Mouse (Mus musculus) thymus, postnatal 0 days (tissue): ENCODE measurements around the gene Fes. TPM values are rescaled to one million over a fixed set of nuclear protein-coding genes. Genes with fewer than 3 reads are reported as not detected.
A peak's percentile ranks its signal among the peaks of the same experiment; 100 is the strongest.

Source experiments
- DNase-seq: peaks from one replicate; pipeline ENCODE4 v3.0.0-alpha.2; 2015; ENCODE audit warnings: low spot score
- polyA plus RNA-seq: library from polyadenylated mRNA; unstranded; fragments of >200 nt; fragmentation: Nextera tagmentation; extraction: Ambion mirVana; gene quantifications from 2 replicates; pipeline ENCODE4 v1.2.1, GENCODE M21; 2015

The Fes gene
- polyA plus RNA-seq, 1 experiment from 2014 or later: 7.3 TPM

DNA sequence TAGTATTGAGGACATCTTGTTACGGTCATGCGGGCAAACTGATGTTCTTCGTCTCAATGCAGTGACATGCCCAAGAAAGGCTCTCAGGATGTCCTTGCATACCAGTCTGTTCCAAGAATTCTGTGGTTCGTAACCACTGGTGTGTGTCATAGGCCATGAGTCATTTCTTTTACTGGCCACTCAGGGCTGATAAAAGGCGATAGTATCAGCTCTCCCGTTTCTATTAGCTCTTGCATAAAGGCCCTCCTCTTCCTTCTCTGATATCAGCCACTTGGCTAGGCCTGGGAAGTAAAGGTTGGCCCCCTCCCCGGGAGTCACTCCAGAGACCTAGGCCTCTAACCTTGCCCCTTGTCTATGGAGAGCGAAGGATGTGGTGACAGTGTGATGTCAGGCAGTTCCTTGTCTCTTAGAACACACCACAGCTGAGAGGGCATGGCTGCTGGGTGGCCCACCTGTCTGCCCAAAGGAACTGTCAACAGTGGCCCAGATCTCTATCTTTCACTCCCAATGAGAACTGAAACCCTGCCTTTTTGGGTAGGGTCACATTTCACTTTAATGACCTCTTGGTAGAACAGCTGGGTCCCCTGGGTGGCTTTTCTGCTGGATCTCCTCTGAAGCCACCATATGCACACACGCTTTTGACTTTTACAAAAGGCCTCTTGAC is 12.2 kb downstream of the Fes start:
- peak; percentile 72 for DNase-seq

DNA sequence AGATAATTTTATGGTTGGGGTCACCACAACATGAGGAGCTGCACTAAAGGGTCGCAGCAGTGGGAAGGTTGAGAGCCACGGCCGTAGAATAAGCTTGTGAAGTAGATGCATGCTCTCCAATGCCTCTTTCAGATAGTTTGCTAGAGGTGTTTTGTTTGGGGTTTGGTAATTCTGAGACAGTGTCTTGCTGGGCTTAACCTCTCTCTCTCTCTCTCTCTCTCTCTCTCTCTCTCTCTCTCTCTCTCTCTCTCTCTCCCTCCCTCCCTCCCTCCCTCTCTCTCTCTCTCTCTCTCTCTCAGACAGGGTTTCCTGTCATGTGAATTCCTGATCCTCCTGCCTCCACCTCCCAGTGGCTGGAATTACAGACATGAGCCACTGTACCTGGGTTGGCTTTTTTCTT is 13.0 kb downstream of the Fes start:
- DNase-seq: no peak

DNA sequence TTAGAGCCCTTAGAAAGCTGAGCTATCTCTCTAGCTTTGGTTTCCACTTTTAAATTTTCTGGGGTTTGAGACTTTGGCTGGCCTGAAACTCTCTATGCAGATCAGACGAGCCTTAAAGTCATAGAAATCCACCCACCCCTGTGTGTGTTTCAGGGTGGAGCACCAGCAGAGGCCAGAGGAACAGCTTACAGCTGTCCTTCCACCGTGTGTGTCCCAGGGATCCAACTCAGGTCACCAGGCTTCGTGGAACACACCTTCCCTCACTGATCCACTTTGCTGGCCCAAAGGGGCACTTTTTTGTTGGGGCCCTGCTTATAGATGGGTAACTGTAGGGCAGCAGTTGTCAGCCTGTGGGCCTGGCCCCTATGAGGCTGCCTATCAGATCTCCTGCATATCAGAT is 13.5 kb downstream of the Fes start:
- DNase-seq: no peak

DNA sequence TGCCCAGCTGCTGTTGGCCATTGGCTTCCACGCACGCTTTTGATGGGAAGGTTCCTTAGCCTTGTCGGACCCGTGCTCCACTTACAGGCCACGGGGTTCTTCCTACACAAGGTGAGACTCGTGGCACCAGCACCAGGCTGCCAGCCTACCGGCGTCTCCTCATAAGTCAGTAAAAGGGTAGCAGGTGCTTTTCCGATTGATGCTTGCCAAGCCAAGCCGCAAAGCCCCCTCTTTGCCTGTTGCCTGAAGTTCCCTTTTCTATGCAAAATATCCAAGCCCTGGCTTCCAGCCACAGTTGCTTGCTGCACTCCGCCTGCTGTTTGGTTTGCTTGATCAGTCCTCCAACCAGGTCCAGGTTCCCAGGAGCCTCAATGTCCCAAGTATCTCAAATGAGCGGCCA is 13.9 kb downstream of the Fes start:
- peak; percentile 54 for DNase-seq

DNA sequence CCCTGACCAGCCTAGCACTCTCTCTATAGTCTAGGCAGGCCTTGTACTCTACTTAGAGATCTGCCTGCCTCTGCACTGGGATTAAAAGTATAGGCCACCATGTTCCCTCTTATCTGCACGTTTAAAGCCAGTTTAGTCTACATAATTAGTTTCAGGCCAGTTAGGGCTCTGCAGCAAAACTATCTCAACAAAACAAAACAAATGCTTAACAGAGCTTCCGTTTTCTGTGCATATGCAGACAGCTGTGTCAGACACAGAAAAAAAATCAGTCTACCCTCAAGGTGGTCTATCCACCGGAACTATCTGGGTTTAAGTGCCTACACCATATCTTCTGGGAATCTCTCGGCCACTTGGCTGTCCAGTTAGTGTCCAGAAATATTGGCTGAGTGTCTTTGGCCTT is 14.4 kb downstream of the Fes start:
- DNase-seq: peak; percentile 37

DNA sequence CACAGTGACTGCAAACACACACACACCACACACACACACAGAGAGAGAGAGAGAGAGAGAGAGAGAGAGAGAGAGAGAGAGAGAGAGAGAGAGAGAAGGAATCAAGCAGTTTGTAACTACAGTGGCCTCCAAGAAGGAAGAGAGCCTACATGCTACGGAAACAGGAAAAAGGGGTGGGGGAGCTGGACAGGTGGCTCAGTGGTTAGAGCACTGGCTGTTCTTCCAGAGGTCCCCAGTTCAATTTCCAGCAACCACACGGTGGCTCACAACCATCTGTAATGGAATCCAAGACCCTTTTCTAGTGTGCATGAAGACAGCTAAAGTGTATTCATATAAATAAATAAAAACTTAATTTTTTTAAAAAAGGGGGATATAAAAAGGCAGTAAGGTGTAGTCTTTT is 15.1 kb downstream of the Fes start:
- no peak for DNase-seq

DNA sequence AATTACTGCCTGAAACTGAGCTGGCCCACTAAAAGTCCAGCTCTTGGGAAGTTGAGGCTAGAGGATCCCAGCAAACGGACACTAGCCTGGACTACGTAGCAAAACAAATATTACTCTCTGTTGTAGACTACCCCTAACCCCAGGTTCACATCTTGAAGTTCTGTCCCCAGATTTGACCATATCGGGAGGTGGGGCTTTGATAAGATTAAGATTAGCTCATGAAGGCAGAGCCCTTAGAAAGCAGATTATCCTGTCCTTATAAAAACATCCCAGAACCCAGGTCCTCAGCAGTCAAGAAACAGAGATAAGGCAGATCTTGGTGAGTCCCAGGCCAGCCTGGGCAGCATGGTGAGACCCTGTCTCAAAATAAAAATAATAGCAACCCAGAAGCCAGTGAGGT is 15.6 kb downstream of the Fes start:
- DNase-seq: no peak

DNA sequence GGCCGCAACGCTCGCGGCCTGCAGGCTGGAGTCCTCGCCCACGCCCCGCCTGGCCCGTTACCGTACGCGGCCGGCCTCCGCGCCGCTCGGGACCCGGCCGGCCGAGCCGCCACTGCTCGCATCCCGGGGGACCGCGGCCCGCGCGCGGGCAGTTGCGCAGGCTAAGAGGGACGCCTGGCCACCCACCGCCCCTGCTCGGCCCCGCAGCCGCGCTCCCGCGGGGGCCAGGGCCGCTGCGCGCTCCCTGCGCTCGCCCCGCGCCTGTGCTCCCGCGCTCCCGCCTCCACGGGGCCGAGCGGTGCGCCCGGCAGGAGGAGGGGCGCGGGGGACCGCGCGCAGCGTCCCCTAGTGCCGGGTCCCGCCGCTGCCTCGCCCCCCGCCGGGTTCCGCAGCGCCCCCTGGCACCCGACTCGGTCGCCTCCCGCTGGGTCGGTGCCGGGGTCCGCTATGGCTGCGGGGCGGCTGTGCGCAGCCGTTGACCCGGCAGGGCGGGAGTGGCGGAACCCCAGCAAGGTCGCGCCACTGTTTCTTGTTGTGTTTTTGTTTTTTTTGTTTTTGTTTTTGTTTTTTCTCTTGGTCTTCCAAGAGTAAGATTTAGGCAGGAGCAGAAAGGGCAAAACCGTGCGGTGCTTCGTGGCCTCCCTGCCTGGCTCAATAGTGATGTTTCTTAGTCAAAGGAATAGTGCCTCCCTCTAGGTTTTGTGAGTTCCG is 16.6 kb downstream of the Fes start, which contains the start of gene Man2a2:
Gene Man2a2 (minus strand): TSS at position 335 of the 711 bp plus-strand sequence.
- DNase-seq: peak; percentile 84

DNA sequence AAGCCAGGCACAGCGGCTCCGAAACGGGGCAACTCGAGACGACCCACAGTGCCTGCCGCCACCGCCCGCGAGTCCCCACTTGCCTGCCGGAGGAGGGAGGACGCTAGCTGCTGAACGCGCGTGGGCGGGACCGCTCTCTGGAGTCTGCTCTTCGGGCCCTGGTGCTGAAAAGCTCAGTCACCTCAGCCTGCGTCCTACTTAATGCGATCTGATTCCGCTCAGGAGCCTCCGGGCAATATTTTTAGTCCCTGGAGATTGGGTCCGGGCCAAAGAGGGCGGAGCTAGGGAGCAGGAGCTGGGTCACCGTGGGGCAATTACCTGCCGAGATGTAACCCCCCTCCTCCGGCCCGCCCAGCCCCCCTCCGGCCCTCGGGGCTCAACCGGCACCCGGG is 17.1 kb downstream of the Fes start:
- peak; percentile 80 for DNase-seq

DNA sequence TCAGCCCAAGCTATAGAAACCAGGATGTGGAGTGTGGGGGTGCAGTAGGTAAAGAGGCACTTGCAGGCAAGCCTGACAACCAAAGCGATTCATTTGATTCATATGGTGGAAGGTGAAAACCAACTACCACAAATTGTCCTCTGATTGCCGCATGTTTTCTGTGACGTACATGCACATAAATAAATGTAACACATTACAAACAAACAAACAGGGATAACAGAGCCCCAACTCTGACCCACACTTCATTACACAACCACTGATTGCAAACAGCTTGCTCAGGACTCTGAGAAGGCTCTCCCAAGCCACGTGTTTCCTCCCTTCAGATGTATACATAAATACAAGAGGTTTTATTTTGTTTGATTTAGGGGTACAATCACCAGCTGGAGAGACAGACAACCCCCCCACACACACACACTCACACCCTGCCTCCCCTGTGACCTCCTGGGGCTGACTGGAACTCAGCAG is 17.7 kb downstream of the Fes start:
- DNase-seq: peak; percentile 42

DNA sequence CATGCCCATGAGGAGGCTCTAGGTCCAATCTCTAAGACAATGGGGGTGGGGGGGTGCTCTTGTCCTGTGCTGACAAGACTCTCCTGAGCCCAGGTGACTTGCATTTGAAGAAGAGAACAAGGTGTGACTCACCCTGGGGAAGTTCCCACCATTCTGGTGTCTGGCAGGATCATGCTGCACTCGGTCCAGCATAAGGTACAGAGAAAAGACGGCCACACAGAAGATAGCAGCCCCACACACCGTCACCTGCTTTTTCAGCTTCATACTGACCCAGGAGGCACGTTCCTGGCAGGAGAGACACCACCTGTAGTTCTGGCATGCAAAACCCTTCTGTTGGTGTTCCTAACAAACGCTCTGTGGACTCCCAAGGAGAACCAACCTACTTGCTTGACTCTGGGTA is 18.3 kb downstream of the Fes start:
- DNase-seq: no peak

DNA sequence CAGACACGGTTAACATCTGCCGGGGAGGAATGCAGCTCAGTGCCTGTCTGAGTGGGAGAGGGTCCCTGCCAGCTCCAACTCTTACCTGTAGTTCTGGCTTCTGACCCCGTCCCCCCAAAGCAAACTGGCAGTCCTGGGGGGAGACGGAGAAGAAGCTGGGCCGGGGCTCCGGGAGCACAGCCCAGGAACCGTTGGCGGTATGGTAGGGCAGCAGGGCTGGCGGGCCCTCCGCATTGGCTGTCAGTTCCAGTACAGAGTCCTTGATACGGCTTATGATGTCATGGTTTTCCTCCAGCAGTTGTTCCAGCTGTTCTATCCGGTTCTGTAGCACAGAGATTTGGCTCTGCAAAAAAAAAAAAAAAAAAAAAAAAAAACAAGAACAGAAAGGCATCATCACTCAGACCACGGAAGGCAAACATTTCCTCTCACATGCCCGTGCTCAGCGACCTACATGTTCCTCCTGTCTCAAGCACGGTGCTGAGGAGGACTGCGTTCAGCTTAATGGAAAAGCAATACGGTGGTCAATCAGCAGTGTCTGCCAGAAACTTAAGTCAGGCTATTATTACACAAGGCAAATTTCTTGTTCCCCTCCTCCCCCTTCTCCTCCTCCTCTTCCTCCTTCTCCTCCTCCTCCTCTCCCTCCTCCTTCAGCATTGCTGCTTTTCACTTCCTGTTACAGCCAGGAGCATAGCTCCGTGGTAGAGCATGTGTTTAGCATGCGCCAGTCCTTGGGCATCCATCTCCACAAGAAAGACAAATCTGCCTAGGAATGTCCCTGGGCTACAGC is 18.9 kb downstream of the Fes start:
- DNase-seq: peak; percentile 61

DNA sequence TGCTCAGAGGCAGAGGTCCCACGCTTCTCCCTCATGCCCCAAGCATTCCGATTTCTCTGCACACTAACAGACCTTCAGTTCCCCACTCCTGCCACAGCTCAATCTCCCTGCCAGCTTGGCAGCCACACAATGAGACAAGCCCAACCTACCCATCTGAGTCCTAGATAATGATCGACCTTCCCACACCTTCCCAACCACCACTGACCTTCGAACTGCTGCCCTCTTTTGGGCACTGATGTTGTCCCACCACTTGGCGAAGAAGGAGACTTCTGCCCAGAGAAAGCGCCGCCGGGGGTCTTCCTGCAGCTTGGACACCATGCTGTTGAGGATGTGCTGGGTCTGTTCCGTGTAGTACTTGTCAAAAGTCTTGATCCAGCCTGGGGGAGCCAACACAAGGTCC is 19.7 kb downstream of the Fes start:
- no peak for DNase-seq

DNA sequence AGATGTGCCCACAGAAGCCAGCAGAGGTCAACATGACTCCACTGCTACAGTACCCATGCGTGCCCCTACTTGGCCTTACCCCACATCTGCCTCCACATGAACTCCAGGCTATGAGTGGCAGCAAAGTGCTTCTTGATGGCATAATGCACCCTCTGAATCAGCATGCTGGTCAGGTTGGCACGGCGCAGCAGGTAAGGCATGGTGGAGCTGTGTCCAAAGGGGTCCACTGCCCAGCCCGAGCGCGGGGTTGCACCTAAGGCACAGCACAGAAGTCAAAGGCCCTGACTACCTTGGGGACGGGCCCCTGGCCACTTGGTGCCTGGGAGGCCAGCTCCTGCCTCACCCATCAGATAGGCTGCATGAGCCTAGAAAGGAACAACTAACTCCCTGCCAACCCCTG is 20.5 kb downstream of the Fes start:
- no peak for DNase-seq

DNA sequence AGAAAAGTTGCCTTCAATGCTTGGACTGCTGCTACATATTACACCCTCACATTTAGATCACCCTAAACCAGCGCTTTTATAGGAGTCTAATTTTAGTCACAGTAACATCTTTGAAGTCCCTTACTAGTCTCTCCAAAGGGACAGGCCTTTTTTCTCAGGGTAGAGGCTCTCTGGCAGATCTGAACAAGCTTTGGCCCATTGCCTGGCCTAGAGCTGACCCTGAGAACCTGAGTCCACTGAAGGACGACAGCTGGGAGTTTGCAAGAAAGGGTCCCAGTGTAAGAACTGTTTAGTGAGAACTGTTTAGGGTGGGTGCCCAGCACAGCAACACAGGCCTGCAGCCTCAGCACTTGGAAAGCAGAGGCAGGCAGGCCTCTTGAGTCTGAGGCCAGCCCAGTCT is 22.0 kb downstream of the Fes start:
- DNase-seq: no peak

DNA sequence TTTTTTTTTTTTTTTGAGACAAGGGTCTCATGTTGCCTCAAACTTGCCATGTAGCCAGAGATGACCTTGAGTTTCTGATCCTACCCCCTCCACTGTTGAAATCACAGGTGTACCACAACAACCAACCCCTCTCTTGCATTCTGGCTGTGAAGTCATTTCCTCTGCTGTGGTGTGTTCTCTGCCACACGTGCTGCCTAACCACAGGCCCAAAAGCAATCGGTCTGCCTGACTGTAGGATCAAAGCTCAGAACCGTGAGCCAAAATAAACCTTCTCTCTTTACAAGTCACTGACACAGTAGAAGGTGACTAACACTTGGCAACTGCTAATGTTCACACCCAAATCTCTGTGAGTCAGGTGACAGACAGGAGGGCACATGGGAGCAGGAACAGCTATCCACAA is 27.3 kb downstream of the Fes start:
- no peak for DNase-seq

DNA sequence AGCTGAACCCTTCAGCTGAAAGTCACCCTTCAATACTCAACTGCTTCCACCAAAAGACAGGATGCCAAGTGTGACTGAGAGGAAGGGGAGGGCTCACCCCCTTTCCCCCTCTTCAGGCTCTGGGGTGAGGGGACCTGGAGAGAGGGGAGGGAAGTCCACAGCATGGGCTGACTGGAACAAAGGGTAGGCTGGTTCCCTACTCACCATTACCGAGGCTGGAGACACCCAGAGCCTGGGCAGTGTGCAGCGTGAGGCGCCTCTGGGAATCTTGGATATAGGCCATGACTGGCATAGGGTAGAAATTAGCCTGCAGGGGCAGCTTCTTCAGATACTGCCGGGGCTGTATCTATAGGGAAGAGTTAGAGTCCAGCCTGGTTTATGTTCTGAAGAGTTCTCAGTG is 29.7 kb downstream of the Fes start:
- DNase-seq: no peak

DNA sequence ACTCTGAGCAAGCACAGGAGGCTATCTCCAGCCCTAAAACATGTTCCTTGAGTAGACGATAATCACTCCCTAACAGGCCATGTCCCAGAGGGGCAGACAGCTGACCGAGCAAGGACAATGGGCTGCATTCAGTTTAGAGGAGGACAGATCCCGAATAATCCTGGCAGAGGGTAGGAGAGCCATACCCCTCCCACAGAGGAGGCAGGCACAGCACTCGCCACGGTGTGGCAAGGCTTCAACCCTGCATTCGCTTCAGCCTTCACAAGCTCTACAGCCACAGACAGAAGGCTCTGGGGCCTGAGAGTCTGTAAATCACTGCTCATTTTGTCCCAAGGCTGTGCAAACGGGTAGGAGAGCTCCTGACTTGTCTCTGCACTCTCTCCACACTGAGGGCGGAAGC is 30.6 kb downstream of the Fes start:
- no peak for DNase-seq

DNA sequence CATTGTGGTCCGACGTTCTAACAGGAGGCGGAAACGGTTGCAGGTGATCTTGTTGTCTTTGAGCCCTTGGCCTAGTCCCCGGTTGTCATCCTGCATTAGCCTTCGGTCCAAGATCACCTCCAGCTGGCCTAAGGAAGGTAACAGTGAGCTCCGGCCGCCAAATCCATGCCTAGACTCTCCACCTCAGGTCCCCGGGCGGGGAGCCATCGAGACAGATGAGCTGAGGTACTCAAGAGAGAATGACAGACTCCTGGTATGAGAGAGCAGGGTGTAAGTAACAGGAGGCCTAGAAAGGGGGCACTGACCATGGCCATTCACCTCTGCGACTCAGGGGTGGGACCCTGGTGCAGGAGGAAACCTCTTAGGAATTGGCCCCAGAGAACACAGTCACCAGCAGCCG is 31.4 kb downstream of the Fes start:
- no peak for DNase-seq

DNA sequence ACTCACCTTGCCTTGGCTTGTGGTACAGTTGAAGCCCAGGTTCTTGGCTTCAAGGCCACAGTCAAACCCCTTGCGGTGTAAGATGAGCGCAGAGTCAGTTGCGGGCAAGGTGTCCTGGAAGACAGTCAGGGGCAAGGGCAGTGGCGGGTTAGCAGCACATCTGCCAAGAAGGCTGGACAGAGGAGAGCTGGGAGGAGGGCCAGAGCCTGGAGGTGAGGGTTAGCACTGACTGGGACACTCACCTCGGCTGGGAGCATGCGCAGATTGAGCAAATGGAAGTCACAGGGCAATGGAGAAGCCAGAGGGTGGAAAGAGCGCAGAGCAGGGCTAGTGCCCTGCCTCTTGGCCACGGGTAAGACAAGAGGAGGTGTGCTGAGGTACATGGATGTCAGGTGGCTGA is 34.8 kb downstream of the Fes start:
- no peak for DNase-seq

DNA sequence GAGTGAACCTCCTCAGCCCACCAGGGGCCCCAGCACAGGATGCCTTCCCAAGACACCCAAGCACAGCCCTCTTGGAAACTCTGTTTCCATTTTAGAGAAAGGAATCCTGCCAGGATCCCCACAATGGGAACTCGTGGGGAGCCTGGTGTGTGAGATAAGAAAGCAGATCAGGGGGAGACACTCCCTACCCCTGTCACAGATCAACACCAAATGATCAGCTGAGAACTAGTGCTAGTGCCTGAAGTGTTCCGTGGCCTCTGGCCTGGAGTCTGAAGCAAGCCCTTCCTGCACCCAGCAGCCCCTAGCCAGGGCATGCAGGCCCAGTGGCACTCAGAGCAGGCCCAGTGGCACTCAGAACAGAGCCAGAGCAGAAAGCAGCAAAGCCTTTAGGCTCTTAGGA is 36.9 kb downstream of the Fes start:
- DNase-seq: no peak
